Mouse (Mus musculus) layer of hippocampus, adult 18-20 months (tissue): ENCODE data around the gene Gm3194. TPM values are rescaled to one million over a fixed set of nuclear protein-coding genes. Genes with fewer than 3 reads are reported as not detected.
"Not testable (repeated sequence)": the region's sequence is repeated elsewhere in the genome, so short reads cannot be mapped to it uniquely, and the experiment has no call there.

Source experiments
- DNase-seq, 2 experiments: peaks; one replicate each; pipeline ENCODE4 v3.0.0; 2022; ENCODE audit warnings: low spot score in 2 of 2
- long read RNA-seq: library from polyadenylated mRNA; stranded (forward); transcript quantifications from one replicate; pipeline ENCODE4 v2.0.0, GENCODE M21; 2021
- total RNA-seq, 2 experiments: library from RNA; stranded (reverse); gene quantifications; 2 replicates each; pipeline ENCODE4 v1.2.3; 2021

Gene Gm3194
- 1 to 10 TPM; 3.0 TPM for total RNA-seq
- long read RNA-seq = 0 reads

- not testable (repeated sequence) for DNase-seq
These were observed at the start of gene Gm3194 for GRCm38 (mm10) chr14:5455367-5455766. Gm3194 (minus strand) TSS chr14:5455467.

GRCm38 (mm10) chr14:5501374-5501773 lies 46.1 kb upstream of the Gm3194 start, which contains the start of gene Gm3488:
Gm3488 (plus strand) TSS chr14:5501674.
- not testable (repeated sequence) for DNase-seq

- DNase-seq = not testable (repeated sequence)
These were observed 28.6 kb upstream of the Gm3194 start, which contains the start of gene Gm3187 for GRCm38 (mm10) chr14:5483907-5484306. Gm3187 (plus strand) TSS chr14:5484207.

- not testable (repeated sequence) for DNase-seq
These were observed 22.5 kb upstream of the Gm3194 start, which contains the start of gene Gm8246 for GRCm38 (mm10) chr14:5477730-5478129. Gm8246 (minus strand) TSS chr14:5477830.

GRCm38 (mm10) chr14:5460469-5460868 lies 5.2 kb upstream of the Gm3194 start:
- not testable (repeated sequence) for DNase-seq

- not testable (repeated sequence) for DNase-seq
These were observed 66.3 kb downstream of the Gm3194 start, which contains the start of gene Gm3500 for GRCm38 (mm10) chr14:5388949-5389348. Gm3500 (minus strand) TSS chr14:5389049.

Other genes starting within 250 kb of the Gm3194 start
- gene Gm3526, start 194.9 kb downstream of the Gm3194 start, total RNA-seq = not detected
- not detected for gene Gm3542, start 120.5 kb downstream of the Gm3194 start, total RNA-seq
- gene Gm3500, start 66.4 kb downstream of the Gm3194 start, total RNA-seq = not detected
- not detected for gene Gm8246, start 22.4 kb upstream of the Gm3194 start, total RNA-seq
- gene Gm3187, start 28.7 kb upstream of the Gm3194 start, total RNA-seq = not detected
- gene Gm3488, start 46.2 kb upstream of the Gm3194 start, total RNA-seq = under 1 TPM; 0.23 to 0.35 TPM
- gene Gm3532, start 83.0 kb upstream of the Gm3194 start, total RNA-seq = not detected
- gene Gm8265, start 177.6 kb upstream of the Gm3194 start, total RNA-seq = not detected
- not detected for gene Gm9603, start 232.0 kb upstream of the Gm3194 start, total RNA-seq